Mouse (Mus musculus): Measurements from ENCODE around the gene Slc26a3. TPM values are rescaled to one million over a fixed set of nuclear protein-coding genes. Genes with fewer than 3 reads are reported as not detected.

The Slc26a3 gene
- polyA plus RNA-seq, 1 experiment: not detected

DNA sequence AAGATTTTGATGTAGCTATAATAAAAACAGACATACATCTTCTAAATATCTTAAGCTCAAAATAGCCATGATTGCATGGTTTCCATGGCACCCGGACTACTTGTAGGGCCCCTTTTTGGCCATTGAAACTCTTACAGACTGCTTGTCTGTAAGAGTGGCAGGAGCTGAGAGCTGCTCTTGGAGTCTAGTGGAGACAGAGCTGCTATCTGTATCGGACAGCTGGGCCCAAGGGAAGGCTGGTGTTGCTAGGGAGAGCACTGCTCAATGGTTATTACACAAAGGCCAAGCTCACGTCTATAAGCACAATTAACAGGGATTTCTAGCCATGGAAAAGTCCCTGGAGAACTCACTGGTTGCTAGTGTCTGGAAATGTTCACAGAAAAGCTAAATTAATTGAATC is 130.7 kb downstream of the Slc26a3 start:
- H3K4me3 ChIP-seq: no peak overlapping the region
- no peak overlapping the region for H3ac ChIP-seq (ENCODE audit: control insufficient read depth, insufficient read length)
- no peaks in the 10 kb centered on the region for H3K79me2 ChIP-seq (ENCODE audit: control insufficient read depth, insufficient read depth)
- TF ChIP-seq TCF12 (IDR thresholded peaks at IDR 0.05; ENCODE audit: insufficient read depth, poor library complexity, severe bottlenecking): no peak
- no peak for TF ChIP-seq POLR2A (IDR thresholded peaks at IDR 0.05; ENCODE audit: insufficient read length, low read depth)
- TF ChIP-seq TCF3 (IDR thresholded peaks at IDR 0.05; ENCODE audit: insufficient read length, low read depth): no peak
- no peak for TF ChIP-seq MYOG (IDR thresholded peaks at IDR 0.05; ENCODE audit: control insufficient read depth in 1 of 3, insufficient read depth in 1 of 3, insufficient read length in 2 of 3, low read depth in 2 of 3)
- TF ChIP-seq E2F4 (IDR thresholded peaks at IDR 0.05; ENCODE audit: insufficient read depth): no peak
- no peak for TF ChIP-seq MAX (IDR thresholded peaks at IDR 0.05; ENCODE audit: low read depth)
- no peak for TF ChIP-seq USF1 (IDR thresholded peaks at IDR 0.05; ENCODE audit: low read depth)
- TF ChIP-seq CEBPB (IDR thresholded peaks at IDR 0.05; ENCODE audit: insufficient read depth, poor library complexity, severe bottlenecking): no peak
- no peak for TF ChIP-seq SRF (IDR thresholded peaks at IDR 0.05; ENCODE audit: control insufficient read depth, insufficient read length, low read depth)
- TF ChIP-seq REST (IDR thresholded peaks at IDR 0.05; ENCODE audit: insufficient read depth, insufficient read length): no peak
- no peak for TF ChIP-seq POLR2AphosphoS2 (IDR thresholded peaks at IDR 0.05; ENCODE audit: insufficient read length, low read depth)
- no peak for TF ChIP-seq MYOD1 (IDR thresholded peaks at IDR 0.05; ENCODE audit: control insufficient read depth in 1 of 3, insufficient read length in 2 of 3, low read depth in 2 of 3)
- H3K36me3 ChIP-seq (ENCODE audit: control insufficient read depth, insufficient read depth): no peaks in the 10 kb centered on the region
- H3K4me2 ChIP-seq (ENCODE audit: low read depth): no peak overlapping the region
- no peaks in the 10 kb centered on the region for H3K27me3 ChIP-seq (ENCODE audit: control insufficient read depth, insufficient read depth, insufficient read length)

Other genes with a start within 250 kb of the Slc26a3 start
- not detected for gene Gm6993, start 150.1 kb upstream of the Slc26a3 start, polyA plus RNA-seq (2012; fragmentation: generic; extraction: Trizol)
- 69.4 TPM for gene Lamb1, start 125.6 kb upstream of the Slc26a3 start, polyA plus RNA-seq (2012; fragmentation: generic; extraction: Trizol)
- gene Dld, start 39.4 kb upstream of the Slc26a3 start, polyA plus RNA-seq (2012; fragmentation: generic; extraction: Trizol): 60.9 TPM
- 8.6 TPM for gene Cbll1, start 108.7 kb downstream of the Slc26a3 start, polyA plus RNA-seq (2012; fragmentation: generic; extraction: Trizol)
- 0.12 TPM for gene Slc26a4, start 169.1 kb downstream of the Slc26a3 start, polyA plus RNA-seq (2012; fragmentation: generic; extraction: Trizol)
- 9.3 TPM for gene Bcap29, start 243.8 kb downstream of the Slc26a3 start, polyA plus RNA-seq (2012; fragmentation: generic; extraction: Trizol)

Data from myocyte (in vitro differentiated cells).